Comparison of ENCODE assay signal across 8 mouse cellular contexts in the genomic region with DNA sequence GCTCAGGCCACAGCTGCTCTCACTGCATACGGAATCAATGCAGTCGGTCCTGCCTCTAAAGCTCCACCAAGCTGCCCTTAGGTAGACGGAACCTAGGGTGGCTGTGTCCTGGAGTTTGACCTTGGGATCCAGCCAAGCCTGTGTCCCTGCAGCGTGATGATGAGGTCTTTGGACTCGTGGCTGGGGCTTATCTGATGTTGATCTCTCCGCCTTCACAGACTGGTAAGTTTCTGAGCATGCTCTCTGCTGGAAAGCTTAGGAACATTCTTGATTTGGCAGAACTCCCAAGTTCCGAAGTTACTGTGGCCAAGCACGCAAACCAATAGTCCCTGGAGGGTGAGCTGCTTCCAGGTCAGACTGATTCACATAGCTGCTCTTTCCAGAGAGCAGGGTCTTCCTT. TPM values are rescaled to one million over a fixed set of nuclear protein-coding genes. Genes with fewer than 3 reads are reported as not detected.
DNase-seq lines count a peak whose midpoint lies in the region; ATAC-seq lines count a peak whose summit lies in the region.

No protein-coding gene starts in this region.

- H3K9me3 ChIP-seq in heart, embryonic 16.5 days (replicated peaks; ENCODE audit: control insufficient read depth, low read length): peaks cover 6% of the 10 kb centered on the region
- H3K9me3 ChIP-seq in liver, embryonic 12.5 days (replicated peaks): peaks cover 8% of the 10 kb centered on the region; the same call in 1 of the 2 replicates
- H3K9me3 ChIP-seq in forebrain, embryonic 11.5 days (ENCODE audit: control insufficient read depth, low read length): peaks cover 5% of the 10 kb centered on the region; the same call in 1 of the 2 replicates

- H3K9ac ChIP-seq in heart, embryonic 16.5 days (ENCODE audit: low read length): peak overlapping the region; percentile 38
- H3K9ac ChIP-seq in liver, embryonic 12.5 days: no peak overlapping the region
- H3K9ac ChIP-seq in forebrain, embryonic 11.5 days (ENCODE audit: low read length): no peak overlapping the region

- WGBS in heart, embryonic 16.5 days: 17% methylated on average over 8 of the region's 8 CpGs
- WGBS in liver, embryonic 12.5 days (ENCODE audit: insufficient replicate concordance): 65% methylated on average over 8 of the region's 8 CpGs
- WGBS in forebrain, embryonic 11.5 days: 90% methylated on average over 8 of the region's 8 CpGs

- peaks cover 38% of the 10 kb centered on the region for H3K4me1 ChIP-seq in heart, embryonic 16.5 days (ENCODE audit: control insufficient read depth, insufficient read depth, low read length)
- H3K4me1 ChIP-seq in liver, embryonic 12.5 days: peaks cover 13% of the 10 kb centered on the region
- H3K4me1 ChIP-seq in forebrain, embryonic 11.5 days (replicated peaks; ENCODE audit: control insufficient read depth, insufficient read depth, low read length): no peaks in the 10 kb centered on the region

- H3K36me3 ChIP-seq in heart, embryonic 16.5 days (ENCODE audit: control insufficient read depth, insufficient read depth): peaks cover 20% of the 10 kb centered on the region
- H3K36me3 ChIP-seq in liver, embryonic 12.5 days: peaks cover 56% of the 10 kb centered on the region
- no peaks in the 10 kb centered on the region for H3K36me3 ChIP-seq in forebrain, embryonic 11.5 days (ENCODE audit: control insufficient read depth, insufficient read depth, low read length)

- no peak overlapping the region for H3K4me2 ChIP-seq in heart, embryonic 16.5 days (ENCODE audit: low read depth, low read length)
- no peak overlapping the region for H3K4me2 ChIP-seq in liver, embryonic 12.5 days
- H3K4me2 ChIP-seq in forebrain, embryonic 11.5 days (ENCODE audit: low read depth, low read length, severe bottlenecking): no peak overlapping the region

- peak; percentile 49 for ATAC-seq in heart, embryonic 16.5 days (replicated peaks; ENCODE audit: extremely low read depth, insufficient read depth, low FRiP score)
- peak; percentile 67 for ATAC-seq in liver, embryonic 12.5 days
- ATAC-seq in forebrain, embryonic 11.5 days (replicated peaks; ENCODE audit: low FRiP score): no peak

- H3K27me3 ChIP-seq in heart, embryonic 16.5 days (ENCODE audit: control insufficient read depth, insufficient read depth, low read length): no peaks in the 10 kb centered on the region
- no peaks in the 10 kb centered on the region for H3K27me3 ChIP-seq in liver, embryonic 12.5 days (replicated peaks)
- no peaks in the 10 kb centered on the region for H3K27me3 ChIP-seq in forebrain, embryonic 11.5 days (ENCODE audit: control insufficient read depth, insufficient read depth, low read length)

- H3K4me3 ChIP-seq in heart, embryonic 16.5 days (ENCODE audit: low read length): no peak overlapping the region
- H3K4me3 ChIP-seq in liver, embryonic 12.5 days: no peak overlapping the region
- H3K4me3 ChIP-seq in forebrain, embryonic 11.5 days (ENCODE audit: low read depth, low read length): no peak overlapping the region

- peak; percentile 77 for DNase-seq in urinary bladder, postnatal 14 days (ENCODE audit: low spot score)
- no peak for DNase-seq in urinary bladder, adult 2 months (ENCODE audit: low spot score)
- peak; percentile 68 for DNase-seq in testis, postnatal 14 days (ENCODE audit: low spot score)
- DNase-seq in thymus, postnatal 10 days (ENCODE audit: low spot score in 2 of 2): no peak
- no peak for DNase-seq in forebrain, embryonic 11.5 days (ENCODE audit: low spot score)
- DNase-seq in right cerebral cortex, postnatal 10 days (ENCODE audit: low spot score in 2 of 2): no peak

- H3K27ac ChIP-seq in heart, embryonic 16.5 days (ENCODE audit: low read length): peak overlapping the region; percentile 88
- H3K27ac ChIP-seq in liver, embryonic 12.5 days: peak overlapping the region; percentile 53; the same call in 1 of the 2 replicates
- no peak overlapping the region for H3K27ac ChIP-seq in forebrain, embryonic 11.5 days (ENCODE audit: low read depth, low read length)

RNA-seq across cellular contexts. Expression of a gene that starts 13.1 kb away (rescaled TPM):
- polyA plus RNA-seq in urinary bladder, adult 2 months (2012; rRNA removed): 32.2 and 32.9 TPM in 2 replicates
- 4.9 and 6.2 TPM in 2 replicates for polyA plus RNA-seq in heart, embryonic 16.5 days (2015; fragmentation: Nextera tagmentation; extraction: Ambion mirVana)
- 2.9 and 3.1 TPM in 2 replicates for polyA plus RNA-seq in liver, embryonic 12.5 days (2016; fragmentation: Nextera tagmentation; extraction: Ambion mirVana)
- 2.7 and 3.6 TPM in 2 replicates for polyA plus RNA-seq in forebrain, embryonic 11.5 days (2014; fragmentation: Nextera tagmentation; extraction: Ambion mirVana)

RNA-seq across cellular contexts. Expression of a gene that starts 32.2 kb away (rescaled TPM):
- polyA plus RNA-seq in urinary bladder, adult 2 months (2012; rRNA removed): 24.5 and 29.0 TPM in 2 replicates
- 105 and 117 TPM in 2 replicates for polyA plus RNA-seq in heart, embryonic 16.5 days (2015; fragmentation: Nextera tagmentation; extraction: Ambion mirVana)
- 31.9 and 32.4 TPM in 2 replicates for polyA plus RNA-seq in liver, embryonic 12.5 days (2016; fragmentation: Nextera tagmentation; extraction: Ambion mirVana)
- polyA plus RNA-seq in forebrain, embryonic 11.5 days (2014; fragmentation: Nextera tagmentation; extraction: Ambion mirVana): 258 and 260 TPM in 2 replicates

RNA-seq across cellular contexts. Expression of a gene that starts 47.4 kb away (rescaled TPM):
- polyA plus RNA-seq in urinary bladder, adult 2 months (2012; rRNA removed): 80.1 and 82.9 TPM in 2 replicates
- polyA plus RNA-seq in heart, embryonic 16.5 days (2015; fragmentation: Nextera tagmentation; extraction: Ambion mirVana): 112 and 113 TPM in 2 replicates
- 107 TPM in 2 replicates for polyA plus RNA-seq in liver, embryonic 12.5 days (2016; fragmentation: Nextera tagmentation; extraction: Ambion mirVana)
- polyA plus RNA-seq in forebrain, embryonic 11.5 days (2014; fragmentation: Nextera tagmentation; extraction: Ambion mirVana): 161 and 166 TPM in 2 replicates

RNA-seq across cellular contexts. Expression of a gene that starts 48.4 kb away (rescaled TPM):
- polyA plus RNA-seq in urinary bladder, adult 2 months (2012; rRNA removed): 11.7 and 12.0 TPM in 2 replicates
- polyA plus RNA-seq in heart, embryonic 16.5 days (2015; fragmentation: Nextera tagmentation; extraction: Ambion mirVana): 5.5 and 5.7 TPM in 2 replicates
- 3.6 and 4.1 TPM in 2 replicates for polyA plus RNA-seq in liver, embryonic 12.5 days (2016; fragmentation: Nextera tagmentation; extraction: Ambion mirVana)
- polyA plus RNA-seq in forebrain, embryonic 11.5 days (2014; fragmentation: Nextera tagmentation; extraction: Ambion mirVana): 9.1 and 10.3 TPM in 2 replicates

Comparison
In these comparisons a context has a peak if more than half of its experiments do, and no peak if none do; other contexts are left out.
1. DNase-seq: peak in urinary bladder, postnatal 14 days (single experiment) and testis, postnatal 14 days (single experiment); none in urinary bladder, adult 2 months (single experiment), thymus, postnatal 10 days (0 of 2), forebrain, embryonic 11.5 days (single experiment) and right cerebral cortex, postnatal 10 days (0 of 2).